Mouse (Mus musculus) lung, adult 2 months (tissue): ENCODE measurements around the gene Ppdpf.

ENCODE experiments used
- CTCF ChIP-seq: fragments of 200-500 bp; IDR thresholded peaks from 2 replicates; pipeline ENCODE4 v1.5.1; 2011; ENCODE audit warnings: mild to moderate bottlenecking, low read length, control low read depth; ENCODE audit not compliant: insufficient read depth
- POLR2A ChIP-seq: fragments of 200-500 bp; IDR thresholded peaks from 2 replicates; pipeline ENCODE4 v1.6.1; 2011; ENCODE audit warnings: low read depth, mild to moderate bottlenecking, control low read depth, low read length, borderline replicate concordance; ENCODE audit errors: extremely low read depth

GRCm38 (mm10) chr2:181213021-181213445, 26.0 kb downstream of the Ppdpf start, which contains the start of gene Srms:
- TF ChIP-seq CTCF = no peak
- peak; percentile 40; the same call in 1 of the 2 replicates for TF ChIP-seq POLR2A
